Mouse (Mus musculus) liver, adult 2 months (tissue): ENCODE measurements around the gene Cir1.

Experiments
- CTCF ChIP-seq: fragments of 200-500 bp; IDR thresholded peaks from 2 replicates; pipeline ENCODE4 v1.5.1; 2011; ENCODE audit warnings: low read depth, low read length, control low read depth
- POLR2A ChIP-seq: fragments of 200-500 bp; IDR thresholded peaks from 2 replicates; pipeline ENCODE4 v1.6.1; 2011; ENCODE audit warnings: low read length, control low read depth; ENCODE audit not compliant: insufficient read depth; ENCODE audit errors: extremely low read depth

GRCm38 (mm10) chr2:73298154-73298553 lies 14.3 kb downstream of the Cir1 start:
- TF ChIP-seq CTCF (no peak), POLR2A (no peak)
